Mouse (Mus musculus) heart, embryonic 11.5 days (tissue): ENCODE results near the gene Anp32e. TPM values are rescaled to one million over a fixed set of nuclear protein-coding genes. Genes with fewer than 3 reads are reported as not detected.
"Not testable (repeated sequence)": the region's sequence is repeated elsewhere in the genome, so short reads cannot be mapped to it uniquely, and the experiment has no call there.

Experiments used
- ATAC-seq: fragments of 200-750 bp; cut with Nextera tagmentation; replicated peaks from 2 replicates; pipeline ENCODE4 v1.8.0; 2017; ENCODE audit warnings: moderate library complexity; ENCODE audit not compliant: insufficient number of reproducible peaks, low FRiP score, low TSS enrichment
- H3K27ac ChIP-seq: fragments of 300-500 bp; sonication (generic); 2 replicates; pipeline ENCODE4 v1.5.1; 2014; ENCODE audit warnings: mild to moderate bottlenecking, low read depth, low read length
- H3K27me3 ChIP-seq: fragments of 300-500 bp; sonication (generic); 2 replicates; pipeline ENCODE4 v1.6.1; 2014; ENCODE audit warnings: mild to moderate bottlenecking, low read length, mixed read lengths; ENCODE audit not compliant: control insufficient read depth, insufficient read depth
- H3K36me3 ChIP-seq: fragments of 300-500 bp; sonication (generic); 2 replicates; pipeline ENCODE4 v1.6.1; 2014; ENCODE audit warnings: mild to moderate bottlenecking, low read length, moderate library complexity, mixed read lengths; ENCODE audit not compliant: control insufficient read depth, insufficient read depth
- H3K4me1 ChIP-seq: fragments of 300-500 bp; sonication (generic); 2 replicates; pipeline ENCODE4 v1.6.1; 2014; ENCODE audit warnings: low read length; ENCODE audit not compliant: control insufficient read depth, insufficient read depth
- H3K4me2 ChIP-seq: fragments of 300-500 bp; sonication (generic); 2 replicates; pipeline ENCODE4 v1.6.1; 2014; ENCODE audit warnings: mild to moderate bottlenecking, moderate library complexity
- H3K4me3 ChIP-seq: fragments of 300-500 bp; sonication (generic); 2 replicates; pipeline ENCODE4 v1.5.1; 2014; ENCODE audit warnings: low read depth, low read length
- H3K9ac ChIP-seq: fragments of 300-500 bp; sonication (generic); 2 replicates; pipeline ENCODE4 v1.6.1; 2014; ENCODE audit warnings: mild to moderate bottlenecking, low read depth, low read length, moderate library complexity
- H3K9me3 ChIP-seq: fragments of 300-500 bp; sonication (generic); replicated peaks from 2 replicates; pipeline ENCODE4 v1.6.1; 2016; ENCODE audit warnings: low read length; ENCODE audit not compliant: control insufficient read depth
- WGBS: fragments of 180-500 bp; shearing (Covaris S2); extraction: QIAGEN DNeasy Blood & Tissue Kit; methylation state at CpG from one replicate; pipeline ENCODE4 v1.1.7; 2014; ENCODE audit not compliant: insufficient replicate concordance; 5-methylcytosine and 5-hydroxymethylcytosine counted together
- polyA plus RNA-seq: library from polyadenylated mRNA; unstranded; fragments of >200 nt; fragmentation: Nextera tagmentation; extraction: Ambion mirVana; gene quantifications from 2 replicates; pipeline ENCODE4 v1.2.1, GENCODE M21; 2014

The Anp32e gene
- polyA plus RNA-seq, 1 experiment from 2014 or later, result 71.0 TPM

- H3K9ac ChIP-seq, result no peak overlapping the region
- H3K9me3 ChIP-seq, result no peaks in the 10 kb centered on the region
- H3K27ac ChIP-seq, result no peak overlapping the region
- no peaks in the 10 kb centered on the region for H3K36me3 ChIP-seq
- 46% methylated on average over 4 of the region's 4 CpGs for WGBS
- no peak overlapping the region for H3K4me3 ChIP-seq
- no peak overlapping the region for H3K4me2 ChIP-seq
- no peaks in the 10 kb centered on the region for H3K27me3 ChIP-seq
- no peaks in the 10 kb centered on the region for H3K4me1 ChIP-seq
- no peak for ATAC-seq
These were observed 14.3 kb upstream of the Anp32e start for GRCm38 (mm10) chr3:95914706-95915105.

- no peaks in the 10 kb centered on the region for H3K9me3 ChIP-seq
- no peak overlapping the region for H3K4me3 ChIP-seq
- H3K27ac ChIP-seq, result no peak overlapping the region
- H3K36me3 ChIP-seq, result no peaks in the 10 kb centered on the region
- no peak overlapping the region for H3K4me2 ChIP-seq
- no peaks in the 10 kb centered on the region for H3K4me1 ChIP-seq
- 65% methylated on average over 7 of the region's 7 CpGs for WGBS
- ATAC-seq, result no peak
- no peak overlapping the region for H3K9ac ChIP-seq
- H3K27me3 ChIP-seq, result no peaks in the 10 kb centered on the region
These were observed 12.3 kb upstream of the Anp32e start for GRCm38 (mm10) chr3:95916760-95917159.

- 42% methylated on average over 2 of the region's 2 CpGs for WGBS
These were observed 8.5 kb upstream of the Anp32e start for GRCm38 (mm10) chr3:95920532-95920931.

GRCm38 (mm10) chr3:95923429-95923828 is 5.6 kb upstream of the Anp32e start:
- not testable (repeated sequence) for H3K27ac ChIP-seq, H3K36me3 ChIP-seq, ATAC-seq, H3K4me3 ChIP-seq, H3K9me3 ChIP-seq, H3K4me2 ChIP-seq, H3K27me3 ChIP-seq, H3K9ac ChIP-seq, H3K4me1 ChIP-seq
- WGBS, result 82% methylated on average over 7 of the region's 7 CpGs

More at GRCm38 (mm10) chr3:95920532-95920931, 8.5 kb upstream of the Anp32e start:
- not testable (repeated sequence) for H3K4me3 ChIP-seq, H3K36me3 ChIP-seq, H3K27ac ChIP-seq, H3K9ac ChIP-seq, H3K27me3 ChIP-seq, H3K4me1 ChIP-seq, H3K9me3 ChIP-seq, ATAC-seq, H3K4me2 ChIP-seq

GRCm38 (mm10) chr3:95924185-95924584 is 4.9 kb upstream of the Anp32e start:
- ATAC-seq, result no peak
- Histone ChIP-seq H3K9me3 (no peaks in the 10 kb centered on the region), H3K4me1 (no peaks in the 10 kb centered on the region), H3K4me3 (no peak overlapping the region), H3K4me2 (no peak overlapping the region), H3K36me3 (no peaks in the 10 kb centered on the region), H3K27ac (no peak overlapping the region), H3K9ac (no peak overlapping the region), H3K27me3 (no peaks in the 10 kb centered on the region)
- WGBS, result 54% methylated on average over 4 of the region's 4 CpGs

GRCm38 (mm10) chr3:95925087-95925486 is 4.0 kb upstream of the Anp32e start:
- H3K4me3 ChIP-seq, result no peak overlapping the region
- 81% methylated on average over 5 of the region's 5 CpGs for WGBS

GRCm38 (mm10) chr3:95928261-95928657 is 787 bp upstream of the Anp32e start:
- H3K4me2 ChIP-seq, result peak overlapping the region; percentile 60
- no peaks in the 10 kb centered on the region for H3K27me3 ChIP-seq
- H3K4me3 ChIP-seq, result peak overlapping the region; percentile 96
- H3K27ac ChIP-seq, result peak overlapping the region; percentile 82
- no peaks in the 10 kb centered on the region for H3K36me3 ChIP-seq
- WGBS, result 60% methylated on average over 6 of the region's 6 CpGs
- no peaks in the 10 kb centered on the region for H3K9me3 ChIP-seq
- peak overlapping the region; percentile 71 for H3K9ac ChIP-seq
- peaks cover 7% of the 10 kb centered on the region; the same call in 1 of the 2 replicates for H3K4me1 ChIP-seq
- ATAC-seq, result no peak

More at GRCm38 (mm10) chr3:95925087-95925486, 4.0 kb upstream of the Anp32e start:
- Histone ChIP-seq H3K9ac (no peak overlapping the region), H3K9me3 (no peaks in the 10 kb centered on the region), H3K4me1 (no peaks in the 10 kb centered on the region), H3K27me3 (no peaks in the 10 kb centered on the region), H3K36me3 (no peaks in the 10 kb centered on the region), H3K4me2 (no peak overlapping the region), H3K27ac (no peak overlapping the region)
- no peak for ATAC-seq

- peak overlapping the region; percentile 84 for H3K4me2 ChIP-seq
- H3K4me1 ChIP-seq, result peaks cover 7% of the 10 kb centered on the region; the same call in 1 of the 2 replicates
- H3K36me3 ChIP-seq, result peaks cover 10% of the 10 kb centered on the region
- peak; percentile 14; the same call in 1 of the 2 replicates for ATAC-seq
- WGBS, result under 1% methylated on average over 105 of the region's 105 CpGs
- no peaks in the 10 kb centered on the region for H3K27me3 ChIP-seq
- no peaks in the 10 kb centered on the region for H3K9me3 ChIP-seq
- peak overlapping the region; percentile 93 for H3K27ac ChIP-seq
- peak overlapping the region; percentile 99 for H3K9ac ChIP-seq
- peak overlapping the region; percentile 96 for H3K4me3 ChIP-seq
These were observed 780 bp downstream of the Anp32e start for GRCm38 (mm10) chr3:95929581-95930470.

- ATAC-seq, result no peak
- WGBS, result 2% methylated on average over 5 of the region's 5 CpGs
- peaks cover 7% of the 10 kb centered on the region; the same call in 1 of the 2 replicates for H3K4me1 ChIP-seq
- peak overlapping the region; percentile 84 for H3K4me2 ChIP-seq
- peaks cover 15% of the 10 kb centered on the region for H3K36me3 ChIP-seq
- H3K9me3 ChIP-seq, result no peaks in the 10 kb centered on the region
- peak overlapping the region; percentile 99 for H3K9ac ChIP-seq
- H3K27me3 ChIP-seq, result no peaks in the 10 kb centered on the region
- peak overlapping the region; percentile 96 for H3K4me3 ChIP-seq
- peak overlapping the region; percentile 93 for H3K27ac ChIP-seq
These were observed 1.4 kb downstream of the Anp32e start for GRCm38 (mm10) chr3:95930471-95930789.
